Mouse (Mus musculus): ENCODE results near the gene Rnf44.

Gene Rnf44

GRCm38 (mm10) chr13:54693558-54694347 lies at the start of gene Rnf44:
Rnf44 (minus strand) TSS chr13:54693907.
- peak; percentile 100 for DNase-seq (ENCODE audit: low read depth, low spot score)

GRCm38 (mm10) chr13:54738213-54738601 lies 44.5 kb upstream of the Rnf44 start:
- DNase-seq (ENCODE audit: low read depth, low spot score): no peak

DNA sequence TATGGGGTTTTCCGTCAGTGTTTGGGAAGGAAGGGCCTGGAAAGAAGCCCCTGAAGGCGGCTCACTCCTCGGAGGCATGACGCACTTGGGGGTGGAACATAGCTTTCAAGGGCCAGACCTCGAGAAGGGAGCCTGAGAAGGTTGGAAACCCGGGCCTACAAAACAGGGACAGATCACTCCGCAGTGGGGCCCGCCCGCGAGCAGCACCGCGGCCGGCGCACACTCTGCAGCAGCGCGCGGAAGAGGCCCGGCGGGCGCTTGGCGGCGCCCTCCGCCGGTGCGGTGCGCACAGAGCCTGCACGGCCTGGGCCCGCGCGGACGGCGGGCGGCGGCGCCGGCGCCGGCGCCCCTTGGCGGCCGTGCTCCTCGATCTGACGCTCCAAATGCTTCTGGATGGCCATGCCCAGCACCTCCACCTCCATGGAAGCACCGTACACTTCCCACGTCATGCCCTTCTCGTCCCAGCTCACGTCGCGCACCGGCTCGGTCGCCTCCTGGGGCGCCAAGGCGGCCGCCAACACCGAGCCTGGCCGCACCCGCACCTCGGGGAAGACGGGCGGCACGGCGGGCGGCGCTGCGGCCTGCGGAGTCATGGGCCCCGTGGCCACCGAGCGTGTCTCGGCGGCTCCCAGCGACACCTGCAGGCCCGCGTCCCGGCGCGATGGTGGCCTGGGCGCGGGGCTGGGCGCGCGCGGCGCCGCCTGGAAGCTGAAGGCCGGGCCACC lies 43.9 kb upstream of the Rnf44 start:
- no peak for DNase-seq (ENCODE audit: low read depth, low spot score)

- no peak for DNase-seq (ENCODE audit: low read depth, low spot score)
Measured at GRCm38 (mm10) chr13:54736931-54737330, 43.2 kb upstream of the Rnf44 start.

GRCm38 (mm10) chr13:54726131-54726530 lies 32.4 kb upstream of the Rnf44 start:
- no peak for DNase-seq (ENCODE audit: low read depth, low spot score)

DNA sequence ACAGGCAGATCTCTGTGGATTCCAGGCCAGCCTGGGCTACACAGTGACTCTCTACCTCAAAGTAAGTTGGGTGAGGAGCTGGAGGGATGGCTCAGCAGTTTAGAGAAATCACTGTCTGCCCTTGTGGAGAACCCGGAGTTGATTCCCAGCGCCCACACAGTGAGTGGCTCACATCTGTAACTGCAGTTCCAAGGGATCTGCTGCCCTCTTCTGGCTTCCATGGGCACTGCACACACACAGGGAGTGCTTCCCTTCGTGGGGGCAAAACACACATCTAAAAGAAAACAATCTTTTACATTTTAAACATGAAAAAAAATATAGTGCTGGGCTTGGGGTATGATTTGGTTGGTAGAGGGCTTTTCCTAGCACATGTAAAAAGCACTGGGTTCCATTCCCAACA lies 29.4 kb upstream of the Rnf44 start:
- DNase-seq (ENCODE audit: low read depth, low spot score): no peak

DNA sequence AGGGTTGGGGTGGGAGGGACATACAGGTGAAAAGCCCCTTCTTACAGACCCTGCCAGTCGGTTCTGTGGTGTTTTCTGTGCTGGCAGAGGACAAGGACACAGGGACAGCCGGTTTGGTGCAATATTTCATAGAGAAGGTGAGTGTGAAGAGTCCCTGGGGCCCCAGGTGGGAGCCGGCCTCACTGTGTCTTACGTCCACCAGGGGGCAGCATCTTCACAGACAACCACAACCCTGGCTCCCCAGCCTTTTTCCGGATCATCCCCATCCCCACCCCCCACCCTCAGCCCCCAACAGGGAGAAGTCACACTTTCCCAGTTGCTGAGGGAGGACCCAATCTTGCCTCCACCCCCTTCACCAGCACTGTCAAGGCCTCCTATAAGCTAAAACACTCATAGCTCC lies 23.2 kb upstream of the Rnf44 start:
- DNase-seq (ENCODE audit: low read depth, low spot score): peak; percentile 59

DNA sequence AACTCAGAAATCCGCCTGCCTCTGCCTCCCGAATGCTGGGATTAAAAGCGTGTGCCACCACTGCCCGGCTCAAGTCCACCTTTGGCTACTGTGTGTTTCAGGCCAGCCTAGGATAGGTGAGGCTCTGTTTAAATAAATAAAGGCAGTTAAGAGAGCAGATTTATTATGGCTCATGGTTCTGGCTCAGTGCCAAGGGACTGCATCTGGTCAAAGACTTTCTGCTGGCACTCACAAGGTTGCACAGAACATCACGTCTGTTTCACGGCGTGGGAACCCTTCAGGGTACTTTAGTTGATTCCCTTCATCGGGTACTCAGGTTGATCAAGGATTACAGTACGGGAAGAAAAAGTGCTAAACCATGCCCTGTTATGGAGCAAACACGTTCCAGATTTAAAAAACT lies 21.3 kb upstream of the Rnf44 start:
- DNase-seq (ENCODE audit: low read depth, low spot score): no peak

- DNase-seq (ENCODE audit: low read depth, low spot score): peak; percentile 41
Measured at GRCm38 (mm10) chr13:54714393-54714792, 20.7 kb upstream of the Rnf44 start.

DNA sequence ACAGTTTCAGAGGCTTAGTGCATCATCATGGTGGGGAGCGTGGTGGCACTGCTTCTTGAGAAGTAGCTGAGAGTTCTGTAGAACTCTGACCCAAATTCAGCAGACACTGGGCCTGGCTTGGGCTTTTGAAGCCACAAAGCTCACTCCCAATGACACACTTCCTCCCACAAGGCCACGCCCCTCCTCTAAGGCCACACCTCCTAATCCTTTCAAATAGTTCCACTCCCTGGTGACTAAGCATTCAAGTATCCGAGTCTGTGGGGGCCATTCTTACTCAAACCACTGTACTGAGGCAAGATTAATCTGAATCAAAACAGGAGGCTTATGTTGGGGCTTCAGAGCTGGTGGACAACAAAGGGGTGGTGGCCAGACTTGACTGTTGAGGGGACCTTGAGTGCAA lies 17.2 kb upstream of the Rnf44 start:
- DNase-seq (ENCODE audit: low read depth, low spot score): no peak

- no peak for DNase-seq (ENCODE audit: low read depth, low spot score)
Measured at GRCm38 (mm10) chr13:54704890-54705289, 11.2 kb upstream of the Rnf44 start.

GRCm38 (mm10) chr13:54702507-54702906 lies 8.8 kb upstream of the Rnf44 start:
- DNase-seq (ENCODE audit: low read depth, low spot score): peak; percentile 54

DNA sequence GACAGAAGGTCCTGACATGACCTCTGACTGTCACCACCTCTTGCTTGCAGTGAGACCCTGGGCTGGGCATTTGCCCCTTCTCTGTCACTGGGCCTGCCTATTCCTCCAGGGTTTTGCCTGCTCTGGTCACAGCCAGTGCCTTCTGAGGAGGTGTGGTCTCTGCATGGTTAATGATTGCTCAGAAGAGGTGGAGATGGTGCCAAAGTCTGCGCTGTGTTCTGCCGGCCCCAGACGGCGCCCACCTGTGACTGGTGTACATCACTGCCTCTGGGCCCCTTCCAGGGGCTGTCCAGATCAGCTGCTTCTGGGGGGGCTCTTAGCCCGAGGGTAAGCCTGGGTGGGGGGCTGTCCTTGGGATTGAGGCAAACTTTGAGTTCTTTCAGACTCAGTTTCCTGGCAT lies 7.5 kb upstream of the Rnf44 start, which contains the start of gene Cdhr2:
Cdhr2 (plus strand) TSS at position 219 of the 400 bp plus-strand sequence.
- no peak for DNase-seq (ENCODE audit: low read depth, low spot score)

- DNase-seq (ENCODE audit: low read depth, low spot score): no peak
Measured at GRCm38 (mm10) chr13:54695479-54696230, 1.9 kb upstream of the Rnf44 start.

- DNase-seq (ENCODE audit: low read depth, low spot score): no peak
Measured at GRCm38 (mm10) chr13:54694348-54695060, 797 bp upstream of the Rnf44 start.

GRCm38 (mm10) chr13:54692711-54693557 lies 773 bp downstream of the Rnf44 start:
- DNase-seq (ENCODE audit: low read depth, low spot score): no peak

DNA sequence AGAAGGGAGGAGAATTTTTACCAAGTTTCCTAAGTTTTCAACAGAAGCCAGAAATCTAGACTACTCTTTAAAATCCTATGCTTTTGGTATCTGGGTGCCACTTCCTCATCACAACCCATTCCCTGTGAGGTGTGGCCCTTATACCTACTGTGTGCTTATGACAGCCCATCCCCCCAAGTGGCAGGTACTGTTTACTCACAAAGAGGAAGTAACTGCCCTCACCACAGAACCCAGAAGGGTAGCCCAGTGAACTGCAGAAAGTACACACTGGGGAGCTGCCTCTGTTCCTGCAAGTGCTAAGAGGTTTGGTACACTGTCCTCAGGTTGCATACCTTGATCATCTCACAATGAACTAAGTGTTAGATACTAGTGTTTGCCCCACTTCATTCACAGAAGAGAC lies 2.0 kb downstream of the Rnf44 start:
- peak; percentile 84 for DNase-seq (ENCODE audit: low read depth, low spot score)

DNA sequence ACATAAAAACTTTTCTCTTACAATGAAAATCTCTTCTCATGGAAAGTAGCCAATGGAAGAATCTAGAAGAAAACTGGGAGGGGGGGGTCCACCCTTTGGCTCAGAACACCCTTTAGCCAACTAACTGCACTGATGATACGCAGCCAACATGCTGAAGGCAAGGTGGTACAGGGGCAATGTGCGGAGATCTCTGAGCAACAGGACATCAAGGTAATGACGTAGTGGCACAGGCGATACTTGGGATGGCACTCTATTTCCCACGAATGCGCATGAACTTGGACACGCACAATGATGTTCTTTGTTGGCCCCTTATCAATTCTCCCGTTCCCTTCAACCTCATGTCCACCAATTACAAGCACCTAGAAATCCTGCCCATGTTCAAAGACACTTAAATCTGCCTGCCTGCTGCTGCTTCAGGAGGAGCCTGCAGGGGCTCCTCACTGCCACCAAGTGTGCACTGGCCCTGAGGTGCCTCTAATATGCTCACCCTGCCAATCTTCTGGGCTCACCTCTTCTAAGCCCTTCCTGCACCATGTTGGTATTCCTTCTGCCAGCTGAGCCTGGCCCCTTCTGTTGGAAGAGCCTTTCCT lies 3.5 kb downstream of the Rnf44 start:
- DNase-seq (ENCODE audit: low read depth, low spot score): no peak

DNA sequence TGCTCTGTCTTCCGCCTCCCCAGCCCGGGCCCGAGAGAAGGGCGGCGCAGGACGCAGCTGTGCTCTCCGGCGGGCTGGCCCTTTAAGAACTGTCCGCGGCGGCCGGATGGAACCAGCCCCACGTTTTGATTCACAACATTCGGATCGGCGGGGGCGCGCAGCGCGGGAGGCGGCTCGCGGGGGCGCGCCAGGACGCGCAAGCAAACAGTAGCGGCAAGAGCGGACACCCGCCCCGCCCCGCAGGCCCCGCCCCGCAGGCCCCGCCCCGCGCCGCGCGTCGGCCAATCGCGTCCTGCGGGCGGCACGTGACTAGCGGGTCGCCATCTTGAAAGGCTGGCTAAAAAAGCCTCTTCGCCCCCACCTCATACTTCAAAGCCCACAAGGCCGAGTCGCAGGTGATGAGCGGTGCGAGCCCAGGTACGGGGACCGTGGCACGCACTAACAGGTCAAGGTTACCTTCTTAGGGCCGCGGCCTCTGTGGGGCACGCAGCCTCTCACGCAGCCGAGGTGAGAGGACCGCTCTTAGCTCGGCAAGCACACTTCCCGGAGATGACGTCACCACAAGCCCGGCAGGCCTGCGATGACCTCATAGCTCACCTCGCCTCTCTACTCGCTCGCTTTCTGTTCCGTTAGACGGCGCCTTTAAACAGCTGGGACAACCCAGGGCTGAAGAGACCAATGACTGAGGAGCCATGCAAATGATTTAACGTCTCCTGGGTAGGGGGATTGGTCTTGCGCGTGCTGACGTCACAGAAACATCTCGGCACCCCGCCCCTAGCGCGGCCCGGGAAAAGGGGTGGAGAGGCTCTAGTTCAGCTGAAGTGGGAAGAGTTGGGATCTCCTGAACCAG lies 5.9 kb downstream of the Rnf44 start:
- DNase-seq (ENCODE audit: low read depth, low spot score): peak; percentile 99
